Mouse (Mus musculus): ENCODE measurements around the gene Pik3ca.

Pik3ca gene

DNA sequence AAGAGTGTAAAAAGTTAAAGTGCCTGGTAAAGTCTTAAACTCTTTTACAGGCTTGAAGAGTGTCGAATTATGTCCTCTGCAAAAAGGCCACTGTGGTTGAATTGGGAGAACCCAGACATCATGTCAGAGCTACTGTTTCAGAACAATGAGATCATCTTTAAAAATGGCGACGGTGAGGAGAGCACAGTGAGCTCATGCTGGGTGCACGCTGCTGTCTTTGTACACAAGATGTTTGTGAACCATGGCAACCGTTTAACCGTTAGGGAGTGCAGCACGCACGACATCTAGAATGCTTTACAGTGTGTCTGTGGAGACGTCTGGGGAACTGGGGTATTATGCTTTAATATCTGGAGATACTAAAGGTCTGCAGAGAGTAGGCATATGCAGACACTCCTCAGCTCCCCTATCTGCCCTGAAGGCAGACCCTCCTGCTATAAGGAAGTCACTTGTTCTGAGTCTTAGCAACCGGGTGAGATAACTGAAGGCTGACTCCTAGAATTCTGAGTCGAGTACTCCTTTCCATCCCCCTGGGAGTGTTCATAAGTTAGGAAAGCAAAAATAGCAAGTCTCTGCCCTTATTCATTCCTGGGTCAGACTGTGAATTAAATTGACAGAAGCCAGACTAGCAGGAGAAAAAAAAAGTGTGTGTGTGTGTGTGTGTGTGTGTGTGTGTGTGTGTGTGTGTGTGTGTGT lies 57.0 kb downstream of the Pik3ca start:
- DNase-seq, result no peak

DNA sequence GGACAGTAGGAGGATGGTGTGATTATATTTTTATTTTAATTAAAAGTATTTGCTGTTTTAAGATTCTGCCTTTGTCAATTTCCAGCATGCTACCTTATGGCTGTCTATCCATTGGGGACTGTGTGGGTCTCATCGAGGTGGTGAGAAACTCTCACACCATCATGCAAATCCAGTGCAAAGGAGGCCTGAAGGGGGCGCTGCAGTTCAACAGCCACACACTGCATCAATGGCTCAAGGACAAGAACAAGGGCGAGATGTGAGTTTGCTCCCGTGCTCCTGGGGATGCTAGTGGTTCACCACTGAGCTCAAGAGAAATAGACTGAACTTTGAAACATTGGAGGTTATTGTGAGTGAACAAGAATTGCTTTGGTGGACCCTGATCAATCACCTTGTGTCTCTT lies 62.3 kb downstream of the Pik3ca start:
- DNase-seq, result peak; percentile 49

DNA sequence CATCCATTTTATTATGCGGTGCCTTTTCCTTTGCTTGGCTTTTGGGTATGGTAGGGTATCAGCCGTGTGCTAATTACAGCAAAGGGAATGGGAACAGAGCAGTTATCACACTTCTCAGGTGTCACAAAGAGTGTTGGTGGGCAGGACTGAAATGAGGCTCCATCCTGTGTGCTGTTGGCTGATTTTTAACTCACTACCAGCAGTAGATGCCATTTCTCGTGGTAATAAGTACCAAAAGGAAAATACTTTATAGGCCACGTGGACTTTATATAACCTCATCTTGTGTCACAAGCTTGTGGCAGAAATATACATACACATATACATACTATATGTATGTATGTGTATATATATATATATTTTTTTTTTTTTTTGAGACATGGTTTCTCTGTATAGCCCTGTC lies 69.8 kb downstream of the Pik3ca start:
- DNase-seq, result no peak

DNA sequence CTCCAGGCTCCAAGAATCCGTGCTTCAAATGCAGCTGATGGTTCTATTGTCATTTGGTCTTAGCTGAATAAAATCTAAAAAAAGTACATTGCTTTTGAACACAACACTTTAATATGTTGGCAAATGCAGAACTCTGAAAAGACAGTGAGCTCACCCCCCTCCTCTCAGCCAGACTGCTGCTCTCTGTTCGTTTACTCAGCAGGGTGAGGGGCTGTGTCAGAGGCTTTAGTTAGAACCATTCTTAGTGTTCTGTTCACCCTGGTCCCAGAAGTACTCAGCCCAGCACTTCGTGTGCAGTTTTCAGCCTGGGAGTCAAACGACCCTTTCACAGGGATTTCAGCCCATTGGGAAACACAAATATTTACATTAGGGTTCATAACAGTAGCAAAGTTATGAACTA lies 70.9 kb downstream of the Pik3ca start:
- no peak for DNase-seq

DNA sequence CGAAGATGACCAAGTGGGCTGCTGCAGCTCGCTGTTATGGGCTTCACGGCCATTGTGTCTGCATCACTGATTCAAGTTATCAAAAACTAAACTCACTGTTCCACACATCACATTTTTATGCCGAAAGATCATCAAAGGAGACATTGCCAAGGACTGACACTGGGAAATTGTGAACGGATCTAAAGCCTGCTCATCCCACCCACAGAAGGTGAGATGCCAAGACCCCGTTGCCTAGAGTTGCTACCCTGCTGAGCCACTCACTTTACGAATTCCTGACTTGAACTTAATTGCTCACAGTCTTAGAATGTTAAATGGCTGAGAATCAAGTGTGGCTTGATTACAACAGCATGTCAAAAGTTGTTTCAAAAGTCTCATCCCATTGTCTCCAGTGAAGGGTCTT lies 73.0 kb downstream of the Pik3ca start:
- no peak for DNase-seq

DNA sequence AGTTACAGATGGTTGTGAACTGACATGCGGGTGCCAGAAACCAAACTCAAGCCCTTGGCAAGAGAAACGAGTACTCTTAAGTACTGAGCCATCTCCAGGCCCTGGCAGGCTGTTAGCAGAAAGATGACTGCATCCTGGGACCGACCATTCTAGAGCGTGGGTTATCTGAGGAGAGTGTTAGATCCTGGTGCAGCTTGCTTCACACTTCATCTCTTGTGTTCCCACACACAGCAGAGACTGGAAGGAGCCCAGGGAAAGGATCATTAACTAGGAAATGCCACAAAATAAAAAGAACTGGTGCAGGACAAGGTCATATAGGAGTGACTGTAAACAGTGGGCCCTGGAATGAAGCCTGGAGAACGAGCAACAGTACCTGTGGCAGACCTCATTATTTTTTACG lies 73.6 kb downstream of the Pik3ca start:
- no peak for DNase-seq

DNA sequence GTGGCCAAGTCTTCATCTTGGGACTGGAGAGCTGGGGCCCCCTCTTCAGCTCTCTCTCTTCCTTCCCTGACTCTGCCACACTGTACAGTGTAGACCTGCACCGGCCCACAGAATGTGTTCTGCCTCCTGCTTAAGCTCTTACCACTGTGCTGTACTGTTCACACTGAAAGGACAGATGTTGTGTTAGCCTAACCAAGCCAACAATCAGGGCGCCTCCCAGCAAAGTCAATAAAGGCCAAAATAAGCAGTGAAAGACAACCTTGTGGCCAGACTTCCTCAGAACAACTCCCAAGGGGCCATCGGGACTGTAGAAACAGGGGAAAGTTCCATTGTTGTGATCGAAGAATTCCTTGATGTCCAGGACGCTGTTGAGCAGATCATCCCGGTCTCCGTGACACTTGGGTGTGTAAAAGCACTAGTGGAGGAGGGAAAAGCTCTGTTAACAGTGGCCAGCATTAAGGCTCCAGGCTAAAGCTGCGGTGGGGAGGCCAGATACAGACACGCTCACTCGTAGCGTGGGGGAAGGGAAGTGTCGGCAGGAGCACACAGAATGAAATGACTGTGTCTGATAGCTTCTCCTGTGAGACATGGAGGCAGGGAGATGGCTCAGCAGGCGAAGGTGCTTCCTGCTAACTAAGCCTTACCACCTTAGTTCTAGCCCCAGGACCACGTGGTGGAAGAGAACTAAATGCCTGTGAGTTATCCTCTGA lies 74.9 kb downstream of the Pik3ca start:
- DNase-seq, result no peak

DNA sequence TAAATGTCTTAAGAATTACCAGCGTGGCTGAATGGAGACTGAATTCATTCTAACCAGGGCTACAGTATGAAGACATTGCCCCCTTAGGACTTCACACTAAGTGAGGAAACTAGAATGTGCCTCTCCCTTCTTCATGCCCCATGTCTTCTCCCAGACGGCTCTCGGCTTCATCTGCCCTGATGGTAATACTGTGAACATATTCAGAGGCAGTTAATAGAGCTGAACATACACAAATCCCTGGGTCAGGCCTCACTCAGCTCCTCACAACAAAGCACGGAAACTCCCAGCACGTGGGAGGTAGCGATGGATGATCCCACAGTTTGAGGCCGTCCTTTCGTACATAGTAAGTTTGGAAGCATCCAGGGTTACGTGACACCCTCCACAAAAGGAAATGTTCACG lies 75.7 kb downstream of the Pik3ca start:
- DNase-seq, result no peak

DNA sequence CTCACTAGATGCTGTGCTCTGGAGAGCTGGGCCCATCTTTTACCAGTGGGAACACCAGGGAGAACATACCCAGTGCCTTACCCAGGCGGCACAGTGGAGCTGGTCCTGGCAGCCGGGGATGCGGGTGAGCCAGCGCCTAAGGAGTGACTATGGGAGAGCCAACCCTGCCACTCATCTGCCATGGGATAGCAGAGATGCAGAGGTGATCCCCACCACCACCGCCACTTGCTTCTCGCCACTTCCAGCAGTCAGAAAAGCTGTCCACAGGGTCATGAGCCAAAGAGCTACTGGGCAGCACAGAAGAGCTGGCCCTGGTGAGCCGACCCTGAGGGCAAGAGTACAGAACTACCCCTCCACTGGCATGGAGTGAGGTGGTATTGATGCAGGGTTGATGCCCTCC lies 82.5 kb downstream of the Pik3ca start:
- DNase-seq, result no peak

DNA sequence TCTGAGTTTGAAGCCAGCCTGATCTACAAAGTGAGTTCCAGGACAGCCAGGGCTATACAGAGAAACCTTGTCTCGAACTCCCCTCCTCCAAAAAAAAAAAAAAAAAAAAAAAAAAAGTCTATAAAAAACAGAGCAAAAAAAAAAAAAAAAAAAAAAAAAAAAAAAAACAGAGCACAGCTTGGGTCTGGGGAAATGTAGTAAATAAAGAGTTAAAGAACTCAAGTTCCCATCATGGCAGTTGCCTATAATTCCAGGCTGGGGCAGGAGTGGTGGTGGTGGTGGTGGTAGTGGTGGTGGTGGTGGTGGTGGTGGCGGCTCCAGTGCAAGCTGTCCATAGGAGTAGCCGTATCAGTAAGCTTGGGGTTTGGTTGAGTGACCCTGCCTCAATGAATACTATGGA lies 85.6 kb downstream of the Pik3ca start:
- DNase-seq, result no peak

DNA sequence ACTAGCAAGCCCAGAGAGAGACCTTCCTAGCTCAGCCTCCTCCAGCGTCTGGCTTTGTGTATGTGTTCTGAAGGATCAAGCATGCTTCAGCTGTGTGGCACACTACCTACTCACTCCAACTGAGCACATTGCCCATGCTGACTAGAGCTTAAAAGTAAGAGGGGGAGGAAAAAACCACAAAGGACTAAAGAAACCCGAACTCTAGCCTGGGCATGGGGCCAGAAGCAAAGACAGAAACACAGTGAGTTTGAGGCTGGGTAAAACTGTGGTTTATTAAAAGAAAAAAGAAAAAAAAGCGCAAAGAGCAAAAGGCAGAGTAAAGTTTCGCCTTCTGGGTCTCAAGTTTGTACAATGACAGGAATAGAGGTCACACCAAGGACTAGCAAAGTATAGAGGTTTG lies 89.1 kb downstream of the Pik3ca start:
- no peak for DNase-seq

DNA sequence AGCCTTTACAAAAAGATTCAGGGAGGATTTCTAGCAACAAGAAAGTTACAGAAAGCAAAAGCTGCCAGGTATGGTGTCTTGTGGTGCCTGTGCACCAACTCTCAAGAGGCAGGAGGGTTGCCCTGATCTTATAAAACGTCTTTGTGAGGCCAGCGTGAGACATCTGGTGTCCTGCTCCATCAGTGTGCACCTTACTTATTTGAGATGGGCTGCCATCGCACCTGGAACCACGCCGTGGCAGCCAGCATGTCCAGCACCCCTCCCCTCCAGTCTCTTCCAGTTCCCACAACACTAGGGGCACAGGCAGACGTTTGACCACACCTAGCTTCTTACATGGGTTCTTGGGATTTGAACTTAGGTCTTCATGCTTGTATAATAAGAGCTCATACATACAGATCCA lies 90.7 kb downstream of the Pik3ca start:
- DNase-seq, result no peak

DNA sequence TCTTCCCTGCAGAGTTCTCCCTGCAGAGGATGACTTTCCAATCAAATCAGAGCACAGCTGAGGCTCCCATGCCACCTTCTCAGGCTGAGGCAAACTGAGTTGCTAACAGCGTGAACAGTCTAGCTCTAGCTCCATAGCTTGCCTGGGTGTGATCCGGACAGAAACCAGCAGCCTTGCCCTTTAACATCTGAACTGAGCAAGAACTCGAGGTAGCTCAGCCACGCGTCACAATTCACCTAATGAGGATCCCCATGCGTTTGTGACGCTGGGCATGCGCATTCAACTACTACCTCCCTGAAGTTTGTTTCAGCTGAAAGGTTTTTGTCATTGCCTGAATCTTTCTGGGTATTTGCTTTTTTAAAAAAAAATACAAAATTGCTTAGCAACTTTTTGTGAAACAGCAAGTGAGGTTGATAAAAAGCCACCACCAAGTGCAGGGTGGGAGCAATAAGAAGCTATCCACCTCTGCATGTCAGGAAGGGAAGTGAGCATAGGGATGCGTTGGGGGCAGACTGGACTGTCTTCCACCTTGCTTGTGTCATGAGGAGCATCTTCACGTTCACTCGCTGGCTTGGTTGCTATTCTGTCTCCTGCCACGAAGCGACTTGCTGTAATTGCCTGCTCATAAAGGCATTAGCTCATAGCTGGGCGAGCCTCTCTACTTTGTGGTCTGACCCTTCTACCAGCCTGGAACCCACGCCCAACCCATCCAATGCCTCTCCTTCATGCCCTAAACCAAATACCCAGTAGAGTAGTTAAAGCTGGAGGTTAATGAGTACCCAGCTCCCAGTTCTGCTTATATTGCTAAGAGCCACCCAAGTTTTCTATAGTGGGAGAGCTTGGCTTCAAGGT lies 92.8 kb downstream of the Pik3ca start:
- no peak for DNase-seq

DNA sequence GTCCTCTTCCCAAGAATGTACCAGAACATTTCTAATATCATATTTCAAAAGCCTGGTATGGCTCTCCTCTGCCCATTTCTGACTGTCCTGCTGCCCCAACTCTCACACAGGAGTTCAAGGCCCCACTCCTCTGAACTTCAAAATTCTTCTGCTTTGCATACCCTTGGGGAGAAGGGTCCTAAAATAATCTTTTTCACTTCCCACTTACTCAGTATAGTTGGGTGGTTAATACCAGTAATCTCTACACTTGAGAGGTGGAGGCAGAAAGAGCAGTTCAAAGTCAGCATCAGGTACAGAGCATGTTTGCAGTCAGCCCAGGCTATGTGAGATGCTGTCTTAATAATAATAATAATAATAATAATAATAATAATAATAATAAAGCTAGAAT lies 93.5 kb downstream of the Pik3ca start:
- no peak for DNase-seq

DNA sequence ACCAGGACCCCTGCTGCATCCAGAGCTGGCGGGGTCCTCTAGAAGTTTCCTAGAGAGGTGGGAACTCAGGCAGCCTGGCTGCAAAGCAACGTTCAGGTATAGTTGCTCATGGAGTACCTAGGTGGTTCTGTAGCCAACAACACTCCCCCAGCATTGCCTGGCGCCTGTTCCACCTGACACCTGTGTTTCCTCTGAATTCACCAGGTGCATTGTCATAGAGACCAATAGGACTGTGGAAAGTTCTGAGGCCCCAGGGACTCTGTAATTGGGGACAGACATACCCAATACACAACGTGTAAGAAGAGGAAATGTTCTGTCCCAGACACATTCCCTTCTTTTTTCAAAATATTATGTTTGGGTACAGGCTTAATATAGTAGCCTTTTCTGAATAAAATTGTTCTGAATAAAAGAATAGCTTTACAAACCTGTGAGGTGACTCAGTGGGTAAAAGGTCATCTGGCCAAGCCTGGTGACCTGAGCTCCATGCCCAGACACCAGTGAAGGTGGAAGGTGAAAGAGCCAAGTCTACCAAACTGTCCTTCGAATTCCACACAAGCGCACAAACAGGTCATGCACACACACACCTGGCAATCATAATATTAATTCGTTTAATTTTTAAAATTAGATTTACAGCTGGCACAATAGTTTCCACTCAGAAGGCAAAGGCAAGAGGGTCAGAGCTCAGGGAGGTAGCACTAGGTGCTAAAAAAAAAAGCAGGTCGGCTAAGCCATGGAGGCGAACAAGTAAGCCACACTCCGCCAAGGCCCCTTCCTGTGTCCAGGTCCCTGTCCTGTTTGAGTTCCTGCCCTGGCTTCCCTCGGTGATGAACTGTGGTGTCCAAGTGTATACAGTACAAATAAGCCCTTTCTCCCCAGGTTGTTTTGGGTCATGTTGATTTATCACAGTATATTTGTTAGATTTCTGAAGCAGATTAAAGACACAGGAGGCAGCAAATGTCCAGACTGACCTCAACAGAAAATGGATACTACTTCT lies 94.9 kb downstream of the Pik3ca start, which contains the start of gene Kcnmb3:
Gene Kcnmb3 (minus strand): TSS at position 135 of the 994 bp plus-strand sequence.
- no peak for DNase-seq

DNA sequence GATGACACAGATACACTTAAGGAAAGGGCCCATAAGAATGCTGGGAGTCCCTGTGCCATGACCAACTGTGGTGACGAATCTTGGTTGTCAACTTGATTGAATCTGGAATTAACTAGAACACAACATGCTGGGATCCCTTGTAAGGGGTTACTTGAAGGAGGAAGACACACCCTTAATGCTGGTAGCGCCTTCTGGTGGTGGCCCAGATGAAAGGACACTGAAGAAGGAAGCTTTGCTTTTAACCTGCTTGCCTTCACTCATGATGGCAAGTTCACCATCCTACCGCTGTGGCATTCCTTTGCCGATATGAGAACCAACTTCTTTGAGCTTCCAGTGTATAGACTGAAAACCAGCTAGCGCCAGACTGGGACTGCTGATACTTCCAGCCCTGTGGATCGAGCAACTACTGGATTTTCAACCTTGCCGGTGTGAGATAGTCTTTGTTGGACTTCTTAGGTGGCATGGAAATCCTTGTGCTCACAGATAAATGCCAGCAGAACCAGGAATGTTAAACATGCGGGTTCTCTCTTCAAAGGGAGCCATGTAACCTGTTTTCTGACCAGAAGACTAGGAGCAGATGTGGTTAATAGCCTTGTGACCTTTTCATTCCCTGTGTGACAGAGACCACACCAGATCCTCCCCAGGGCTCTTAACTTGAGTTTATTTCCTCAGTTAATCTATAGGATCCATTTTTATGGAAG lies 97.1 kb downstream of the Pik3ca start:
- DNase-seq, result no peak

DNA sequence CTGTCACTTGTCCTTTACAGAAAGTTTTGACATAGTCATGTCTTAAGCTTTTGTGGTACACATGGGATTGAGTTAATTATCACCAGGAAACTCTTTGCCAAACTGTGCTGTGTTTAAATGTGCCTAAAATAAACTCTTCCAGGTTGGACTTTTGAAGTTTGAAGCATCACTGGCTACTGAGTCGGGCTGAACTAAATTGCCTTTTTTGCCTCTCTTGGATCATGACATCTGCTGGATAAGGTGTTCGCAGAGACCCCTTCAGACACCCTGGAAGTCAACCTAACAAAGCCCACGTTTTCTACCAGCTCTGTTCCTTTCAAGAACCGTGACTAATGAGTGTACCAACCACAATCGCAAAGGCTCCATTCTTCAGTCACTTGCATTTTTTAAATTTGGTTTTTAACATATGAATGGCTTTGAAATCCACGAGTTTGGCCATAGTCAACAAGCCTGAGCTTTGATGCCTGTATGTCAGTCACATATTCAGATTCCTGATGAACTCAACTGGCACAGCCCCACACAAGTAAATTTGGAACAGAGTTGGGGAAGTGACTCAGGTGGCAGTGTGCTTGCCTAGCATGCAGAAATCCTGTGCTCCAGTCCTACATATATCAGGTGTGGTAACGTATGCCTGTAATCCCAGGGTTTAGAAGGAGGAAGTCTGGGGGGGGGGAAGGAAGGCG lies 97.8 kb downstream of the Pik3ca start:
- DNase-seq, result no peak

DNA sequence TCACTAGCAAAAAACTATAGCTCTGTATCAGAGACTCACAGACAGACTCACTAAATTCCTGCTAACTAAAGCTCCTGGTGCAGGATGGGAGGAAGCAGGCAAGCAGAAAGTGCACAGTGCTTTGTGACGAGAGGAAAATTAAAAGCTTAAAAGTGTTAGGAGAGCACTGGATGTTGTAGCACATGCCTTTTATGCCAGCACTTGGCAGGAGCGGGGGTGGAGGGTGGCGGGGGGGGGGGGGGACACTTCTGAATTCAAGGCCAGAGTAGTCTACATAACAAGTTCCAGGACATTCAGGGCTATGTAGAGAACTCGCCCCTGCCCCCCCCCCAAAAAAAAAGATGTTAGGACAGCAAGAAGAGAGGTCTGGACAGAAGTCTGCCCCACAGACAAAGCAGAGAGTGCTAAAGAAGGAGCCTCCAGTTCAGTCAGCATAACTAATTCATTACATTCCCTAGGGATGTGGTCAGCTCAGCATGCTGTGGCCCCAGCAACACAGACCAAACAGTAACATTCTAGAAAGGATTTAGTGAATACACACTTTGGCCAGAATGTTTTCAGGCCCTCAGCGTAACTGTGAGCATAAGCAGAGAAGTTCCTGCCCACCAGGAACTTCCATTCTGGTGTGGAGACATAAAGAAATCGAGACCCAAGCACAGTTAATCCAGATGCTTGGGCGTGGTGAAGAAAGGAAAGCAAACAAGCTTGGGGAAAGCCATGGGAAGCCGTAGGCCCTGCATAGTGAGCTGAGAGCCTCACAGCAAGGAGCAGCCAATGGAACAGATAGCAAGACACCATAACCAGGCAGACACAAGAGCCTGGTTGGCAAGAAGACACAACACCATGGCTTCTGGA lies 98.6 kb downstream of the Pik3ca start:
- DNase-seq, result no peak

DNA sequence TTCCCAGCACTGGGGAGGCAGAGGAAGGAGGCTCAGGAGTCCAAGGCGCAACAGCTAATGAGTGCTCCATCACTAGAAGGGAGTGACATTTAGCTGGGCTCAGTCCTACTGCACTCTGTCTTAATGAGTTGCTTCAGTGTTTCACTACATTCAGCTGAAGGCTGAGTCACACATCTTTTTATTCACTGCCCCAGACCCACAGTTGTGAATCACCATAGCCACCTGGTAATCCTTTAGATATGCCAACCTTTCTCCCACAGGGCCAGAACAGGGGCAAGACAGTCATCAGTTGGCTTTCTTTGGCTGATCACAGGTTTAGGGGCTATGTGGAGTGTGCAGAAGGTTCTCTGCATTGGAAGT lies 99.2 kb downstream of the Pik3ca start:
- no peak for DNase-seq

DNA sequence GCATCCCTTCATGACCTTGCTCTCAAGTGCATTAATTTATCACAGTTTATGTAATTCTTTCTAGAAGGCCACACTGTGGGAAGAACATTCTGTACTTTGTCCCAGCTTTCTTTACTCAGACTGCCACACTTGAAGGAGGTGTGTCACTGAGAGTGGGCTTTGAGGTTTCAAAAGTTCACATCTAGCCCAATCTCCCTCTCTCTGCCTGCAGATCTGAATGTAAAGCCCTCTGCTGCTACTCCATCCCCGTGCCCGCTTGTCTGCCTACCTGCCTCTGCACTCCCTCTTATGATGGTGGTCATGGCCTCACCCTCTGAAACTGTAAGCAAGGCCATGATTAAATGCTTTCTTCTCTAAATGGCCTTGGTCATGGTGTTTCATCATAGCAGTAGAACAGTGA lies 102.9 kb downstream of the Pik3ca start:
- DNase-seq, result no peak
